Mouse (Mus musculus) layer of hippocampus, adult 18-20 months (tissue): ENCODE results near the gene Gm12355. TPM values are rescaled to one million over a fixed set of nuclear protein-coding genes. Genes with fewer than 3 reads are reported as not detected.

Experiments
- DNase-seq, 2 experiments: peaks; one replicate each; pipeline ENCODE4 v3.0.0; 2022; ENCODE audit warnings: low spot score in 2 of 2
- total RNA-seq, 2 experiments: library from RNA; stranded (reverse); gene quantifications; 2 replicates each; pipeline ENCODE4 v1.2.3; 2021

Gene Gm12355
- total RNA-seq, 2 experiments from 2014 or later = 11.6 to 11.8 TPM

GRCm38 (mm10) chr11:98582551-98583264, 42.8 kb downstream of the Gm12355 start:
- no peak for DNase-seq

GRCm38 (mm10) chr11:98582030-98582388, 43.5 kb downstream of the Gm12355 start:
- DNase-seq = no peak

- no peak for DNase-seq
Measured at GRCm38 (mm10) chr11:98581286-98582029, 44.0 kb downstream of the Gm12355 start.

- no peak for DNase-seq
Measured at GRCm38 (mm10) chr11:98580301-98581121, 45.0 kb downstream of the Gm12355 start.

GRCm38 (mm10) chr11:98577776-98578175, 47.7 kb downstream of the Gm12355 start:
- DNase-seq = no peak

Other genes starting within 250 kb of the Gm12355 start
- under 1 TPM; 0.92 to 0.96 TPM for gene Tcap, start 241.8 kb downstream of the Gm12355 start, total RNA-seq
- under 1 TPM in 1 of 2 experiments, not detected in 1; 0.37 TPM for gene Pnmt, start 239.2 kb downstream of the Gm12355 start, total RNA-seq
- gene Pgap3, start 225.2 kb downstream of the Gm12355 start, total RNA-seq = 1 to 10 TPM; 8.7 to 9.1 TPM
- gene Erbb2, start 213.2 kb downstream of the Gm12355 start, total RNA-seq = 1 to 10 TPM; 1.4 to 1.9 TPM
- gene Mien1, start 186.7 kb downstream of the Gm12355 start, total RNA-seq = 10 to 100 TPM; 83.0 to 95.4 TPM
- gene Grb7, start 179.3 kb downstream of the Gm12355 start, total RNA-seq = 1 to 10 TPM; 1.2 to 2.1 TPM
- not detected for gene Ikzf3, start 79.6 kb downstream of the Gm12355 start, total RNA-seq
- gene Zpbp2, start 74.6 kb downstream of the Gm12355 start, total RNA-seq = not detected
- 10 to 100 TPM; 59.2 to 60.6 TPM for gene Ormdl3, start 38.3 kb downstream of the Gm12355 start, total RNA-seq
- gene Lrrc3c, start 27.4 kb downstream of the Gm12355 start, total RNA-seq = not detected
- not detected for gene Gsdma3, start 699 bp upstream of the Gm12355 start, total RNA-seq
- gene Gsdma2, start 21.1 kb upstream of the Gm12355 start, total RNA-seq = not detected
- not detected for gene Gsdma, start 38.7 kb upstream of the Gm12355 start, total RNA-seq
- 100 to 1,000 TPM; 126 to 131 TPM for gene Psmd3, start 56.9 kb upstream of the Gm12355 start, total RNA-seq
- gene Csf3, start 75.6 kb upstream of the Gm12355 start, total RNA-seq = not detected
- 100 to 1,000 TPM; 126 TPM for gene Med24, start 103.8 kb upstream of the Gm12355 start, total RNA-seq
- 1,000 to 10,000 TPM; 1,110 to 1,111 TPM for gene Thra, start 115.0 kb upstream of the Gm12355 start, total RNA-seq
- 10 to 100 TPM; 66.6 to 84.3 TPM for gene Nr1d1, start 149.7 kb upstream of the Gm12355 start, total RNA-seq
- 100 to 1,000 TPM; 178 to 183 TPM for gene Msl1, start 169.9 kb upstream of the Gm12355 start, total RNA-seq
- 10 to 100 TPM; 57.0 to 58.4 TPM for gene Casc3, start 179.2 kb upstream of the Gm12355 start, total RNA-seq
- gene Rapgefl1, start 211.1 kb upstream of the Gm12355 start, total RNA-seq = 100 to 1,000 TPM; 196 to 203 TPM
- gene Wipf2, start 238.0 kb upstream of the Gm12355 start, total RNA-seq = 10 to 100 TPM; 75.9 to 80.7 TPM